Mouse (Mus musculus): ENCODE measurements around the gene Specc1.

The Specc1 gene

DNA sequence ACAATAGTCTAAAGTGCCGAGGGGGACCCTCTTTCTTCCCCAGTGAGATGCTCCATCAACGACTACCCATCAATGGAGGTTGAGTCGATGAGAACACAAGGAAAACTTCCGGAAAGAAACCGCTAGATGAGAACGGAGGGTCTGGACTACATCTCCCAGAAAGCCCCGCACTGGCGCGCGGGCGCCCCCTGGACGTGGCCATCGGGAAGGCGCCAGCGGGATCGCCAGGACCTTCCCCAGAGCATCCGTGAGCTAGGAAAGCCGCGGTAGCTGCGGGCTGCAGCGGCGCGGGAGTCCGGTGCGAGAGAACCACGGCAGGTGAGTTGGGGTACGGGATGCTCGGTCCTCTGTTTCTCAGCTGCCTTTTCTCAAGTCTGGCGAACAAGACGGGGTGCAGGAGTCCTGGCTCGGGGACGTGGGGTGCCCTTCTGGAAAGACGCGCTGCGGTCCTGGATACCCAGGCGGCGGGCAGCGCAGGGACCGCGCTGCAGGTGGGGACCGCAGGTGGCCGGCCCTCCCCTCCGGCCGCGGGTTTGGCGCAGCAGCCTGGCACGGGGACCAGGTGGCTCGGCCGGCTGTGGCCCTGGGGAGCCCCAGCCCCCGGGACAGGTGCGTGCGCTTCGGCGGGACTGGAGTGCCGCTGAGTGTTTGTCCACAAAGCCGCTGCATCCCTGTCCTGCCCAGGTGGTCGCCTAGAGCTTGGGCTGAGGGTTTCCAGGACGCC lies at the start of gene Specc1:
TSS of gene Specc1 (plus strand) at position 192 of the 724 bp plus-strand sequence.
- no peak for TF ChIP-seq GATA4 (IDR thresholded peaks at IDR 0.05; ENCODE audit: insufficient replicate concordance, low read length)

DNA sequence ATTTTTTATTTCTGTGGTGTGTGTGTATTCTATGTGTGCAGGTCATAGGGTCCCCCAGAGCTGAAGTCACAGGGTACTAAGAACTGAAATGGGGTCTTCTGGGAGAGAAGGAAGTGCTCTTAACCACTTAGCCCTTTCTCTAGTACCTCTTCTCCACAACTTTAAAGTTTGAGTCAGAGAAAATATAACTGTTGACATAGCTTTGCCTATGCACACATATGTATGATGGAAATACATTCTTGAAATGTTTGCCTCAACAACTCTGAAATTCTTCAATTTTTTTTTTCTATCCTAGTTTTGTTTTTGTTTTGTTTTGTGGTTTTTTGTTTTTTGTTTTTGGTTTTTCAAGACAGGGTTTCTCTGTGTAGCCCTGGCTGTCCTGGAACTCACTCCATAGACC lies 48.2 kb upstream of the Specc1 start:
- no peak for TF ChIP-seq GATA4 (IDR thresholded peaks at IDR 0.05; ENCODE audit: insufficient replicate concordance, low read length)

DNA sequence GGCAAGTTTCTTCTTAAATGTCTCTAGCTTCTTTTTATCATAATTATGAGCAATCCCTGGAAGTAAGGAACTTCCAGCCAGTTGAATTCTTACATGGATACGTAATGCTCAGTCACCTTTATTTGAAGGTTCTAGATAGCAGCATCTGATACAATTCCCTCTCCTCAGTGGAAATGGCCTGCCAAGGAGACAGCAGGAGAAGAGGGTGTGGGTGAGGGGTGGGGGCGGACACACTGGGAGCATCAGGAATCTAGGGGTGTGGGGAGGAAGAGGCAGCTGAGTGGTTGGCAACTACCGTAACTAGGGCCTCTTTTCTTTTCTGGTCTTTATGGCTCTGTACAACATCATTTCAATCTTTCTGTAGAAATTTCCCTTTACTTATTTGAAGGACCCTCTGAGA lies 36.9 kb upstream of the Specc1 start:
- TF ChIP-seq GATA4 (IDR thresholded peaks at IDR 0.05; ENCODE audit: insufficient replicate concordance, low read length) = no peak

DNA sequence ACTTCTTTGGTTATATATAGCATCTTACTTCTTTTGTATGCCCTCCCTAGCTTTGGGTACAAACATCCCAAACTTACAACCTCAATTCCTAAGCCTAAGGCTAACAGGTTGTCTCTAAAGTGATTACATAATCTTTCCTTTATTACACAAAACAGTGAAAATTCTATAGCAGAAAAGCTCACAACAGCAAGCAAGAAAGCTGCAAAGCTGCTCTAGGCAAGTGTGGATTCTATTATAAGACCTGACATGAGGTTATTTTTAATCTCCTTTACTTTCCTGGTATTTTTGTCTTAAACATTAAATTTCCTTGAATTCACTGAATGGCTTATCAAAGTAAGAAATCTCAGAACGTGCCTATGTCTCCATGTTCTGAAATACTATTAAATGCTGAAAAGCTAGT lies 33.3 kb upstream of the Specc1 start:
- TF ChIP-seq GATA4 (IDR thresholded peaks at IDR 0.05; ENCODE audit: insufficient replicate concordance, low read length) = no peak

DNA sequence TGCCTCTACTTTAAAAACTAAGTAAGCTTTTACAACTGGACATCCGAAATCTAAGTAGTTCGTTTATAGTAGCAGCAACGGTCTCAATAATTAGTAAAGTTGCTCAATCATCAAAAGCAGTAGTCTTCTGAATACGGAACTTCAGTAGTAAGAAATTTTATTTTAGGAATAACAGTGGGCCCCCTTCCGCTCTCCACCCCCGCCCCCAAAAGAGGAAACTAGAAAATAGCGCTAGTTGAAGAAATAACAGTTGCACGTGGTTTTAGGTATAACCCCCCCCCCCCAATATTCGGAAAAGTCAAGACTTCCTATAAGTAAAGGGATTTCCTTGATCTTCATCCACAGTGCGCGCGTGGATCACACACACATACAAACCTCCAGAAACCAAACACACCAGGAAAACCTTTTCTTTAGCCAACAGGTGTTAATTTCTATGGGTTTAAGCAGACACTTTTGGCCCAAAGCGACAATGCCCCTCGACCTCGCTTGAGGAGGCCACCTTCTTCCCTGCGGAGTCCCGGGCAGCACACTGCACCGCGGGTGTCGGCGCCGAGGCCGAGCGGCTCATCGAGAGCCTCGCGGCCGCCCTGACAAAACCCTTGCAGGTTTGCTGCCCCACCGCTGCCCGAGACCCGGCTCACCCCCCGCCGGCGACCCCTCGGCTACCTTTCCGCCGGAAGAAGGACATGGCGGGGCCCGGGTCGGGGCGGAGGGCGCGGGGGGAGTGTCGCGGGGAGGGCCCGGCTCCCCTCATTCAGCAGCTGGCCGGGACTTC lies 27.1 kb upstream of the Specc1 start:
- TF ChIP-seq GATA4 (IDR thresholded peaks at IDR 0.05; ENCODE audit: insufficient replicate concordance, low read length) = no peak

DNA sequence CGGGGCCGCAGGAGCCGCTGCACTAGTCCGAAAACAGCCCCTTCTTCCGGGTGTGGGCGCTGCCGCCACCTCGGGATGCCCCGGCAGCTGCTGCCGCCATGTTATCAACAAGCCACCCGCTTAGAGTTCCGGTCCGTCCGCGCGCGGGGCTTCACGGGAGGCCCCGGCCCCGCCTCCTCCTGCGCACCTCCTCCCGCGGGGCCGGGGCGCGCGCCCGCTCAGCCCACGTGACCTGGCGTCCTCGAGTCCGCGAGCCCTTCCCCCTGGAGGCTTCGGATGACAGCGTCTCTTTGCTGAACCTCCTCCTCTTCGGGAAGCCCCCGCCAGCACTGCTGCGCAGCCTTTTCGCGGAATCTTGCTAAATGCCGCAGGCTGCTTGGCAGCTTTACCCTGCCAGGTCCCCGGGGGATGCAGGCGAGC lies 26.5 kb upstream of the Specc1 start, which contains the start of gene Akap10:
TSS of gene Akap10 (minus strand) at position 155 of the 420 bp plus-strand sequence.
- peak; percentile 85; the same call in 1 of the 2 replicates for TF ChIP-seq GATA4 (IDR thresholded peaks at IDR 0.05; ENCODE audit: insufficient replicate concordance, low read length)

DNA sequence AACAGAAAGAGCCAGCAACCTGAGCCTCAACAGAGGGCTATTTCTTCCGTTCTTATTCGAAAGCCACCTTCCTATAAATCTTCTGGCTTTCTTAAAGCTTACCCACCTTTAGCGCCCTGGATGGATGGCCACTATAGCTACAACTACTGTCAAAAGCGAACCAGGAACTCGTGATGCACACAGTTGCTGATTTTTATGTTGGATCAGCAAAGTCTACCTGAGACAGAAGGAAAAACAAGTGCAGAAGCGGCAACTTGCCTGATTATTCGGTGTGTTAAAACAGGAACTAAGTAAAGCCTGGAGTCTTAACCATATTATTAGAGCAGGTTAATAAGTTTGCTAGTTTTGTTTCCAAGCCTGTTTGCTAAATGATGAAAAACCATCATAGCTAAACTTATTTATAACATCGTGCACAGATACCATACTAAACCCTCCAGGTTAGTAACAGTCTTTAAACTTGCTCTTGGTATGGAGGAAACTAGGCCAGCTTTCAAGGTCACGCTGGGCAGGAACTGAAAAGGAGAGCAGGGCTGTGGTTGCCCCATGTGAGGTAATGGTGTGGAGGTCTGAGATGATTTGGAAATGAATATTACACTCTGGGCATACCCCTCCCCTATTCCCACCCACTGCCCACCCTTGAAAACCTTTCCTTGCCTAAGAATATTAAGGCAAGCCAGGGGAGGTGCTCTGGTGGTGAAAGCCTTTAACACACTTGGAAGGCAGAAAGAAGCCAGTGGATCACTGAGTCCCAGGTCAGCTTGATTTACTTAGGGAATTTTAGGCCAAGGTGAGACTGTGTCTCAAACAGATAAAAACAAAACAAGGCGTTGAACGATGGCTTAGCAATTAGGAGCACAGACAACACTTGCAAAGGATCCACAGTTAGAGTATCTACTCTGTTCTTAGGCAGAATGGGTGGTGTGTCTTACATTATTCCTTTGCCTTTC lies 25.6 kb upstream of the Specc1 start:
- no peak for TF ChIP-seq GATA4 (IDR thresholded peaks at IDR 0.05; ENCODE audit: insufficient replicate concordance, low read length)

DNA sequence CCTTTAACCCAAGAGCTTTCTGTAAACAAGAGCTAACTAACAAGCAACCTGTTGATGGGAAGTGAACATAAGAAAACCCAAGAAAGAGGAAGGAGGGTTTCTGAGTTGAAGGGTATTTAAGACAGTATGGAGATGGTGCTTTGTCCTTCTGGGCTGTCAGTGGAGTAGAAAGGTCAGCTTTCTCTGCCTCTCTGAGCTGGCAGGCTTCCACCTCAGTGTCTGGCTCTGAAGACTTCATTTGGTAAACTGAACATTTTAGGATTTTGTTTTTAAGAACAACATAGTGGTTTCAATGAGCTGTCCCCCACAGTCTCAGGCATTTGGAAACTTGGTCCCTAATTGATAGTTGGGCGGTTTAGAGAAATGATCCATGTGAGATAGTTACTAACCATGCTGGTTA lies 18.8 kb upstream of the Specc1 start:
- no peak for TF ChIP-seq GATA4 (IDR thresholded peaks at IDR 0.05; ENCODE audit: insufficient replicate concordance, low read length)

DNA sequence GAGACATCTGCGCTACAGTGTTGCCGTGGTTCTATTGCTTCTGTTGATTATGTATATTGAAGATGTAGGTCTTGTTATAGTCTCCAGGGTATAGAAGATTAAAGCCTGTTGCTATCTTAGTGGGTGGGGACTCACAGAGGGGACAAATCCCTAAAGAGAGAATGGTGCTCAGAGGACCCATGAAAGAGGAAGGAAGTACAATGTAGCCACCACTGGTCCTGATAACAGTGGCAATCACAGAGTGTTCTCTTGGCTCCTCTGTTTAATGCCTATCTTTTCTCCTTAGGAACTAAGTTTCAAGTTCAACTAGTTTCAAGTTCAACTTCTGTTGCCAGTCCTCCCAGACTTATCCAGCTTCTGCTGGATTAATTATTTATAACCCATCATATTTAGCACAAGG lies 13.7 kb upstream of the Specc1 start:
- no peak for TF ChIP-seq GATA4 (IDR thresholded peaks at IDR 0.05; ENCODE audit: insufficient replicate concordance, low read length)

DNA sequence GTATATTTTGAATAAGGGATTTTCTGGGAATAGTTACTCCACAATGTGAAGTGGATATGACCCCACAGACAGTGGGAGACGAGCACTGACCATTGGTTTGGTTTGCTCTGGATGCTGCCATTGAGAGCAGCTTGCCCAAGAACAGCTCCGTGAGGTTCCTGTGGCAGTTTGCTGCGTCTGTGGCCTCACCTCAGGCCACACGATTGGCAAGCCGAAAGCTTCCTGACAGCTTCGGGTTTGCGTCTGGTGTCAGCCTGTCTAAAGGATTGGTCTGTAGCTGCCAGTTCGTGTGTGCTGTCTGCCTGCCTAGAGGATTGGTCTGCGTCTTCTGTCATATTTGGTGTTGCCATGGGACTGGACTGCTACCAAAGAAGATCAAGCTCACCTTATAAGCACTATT lies 12.1 kb upstream of the Specc1 start:
- no peak for TF ChIP-seq GATA4 (IDR thresholded peaks at IDR 0.05; ENCODE audit: insufficient replicate concordance, low read length)

DNA sequence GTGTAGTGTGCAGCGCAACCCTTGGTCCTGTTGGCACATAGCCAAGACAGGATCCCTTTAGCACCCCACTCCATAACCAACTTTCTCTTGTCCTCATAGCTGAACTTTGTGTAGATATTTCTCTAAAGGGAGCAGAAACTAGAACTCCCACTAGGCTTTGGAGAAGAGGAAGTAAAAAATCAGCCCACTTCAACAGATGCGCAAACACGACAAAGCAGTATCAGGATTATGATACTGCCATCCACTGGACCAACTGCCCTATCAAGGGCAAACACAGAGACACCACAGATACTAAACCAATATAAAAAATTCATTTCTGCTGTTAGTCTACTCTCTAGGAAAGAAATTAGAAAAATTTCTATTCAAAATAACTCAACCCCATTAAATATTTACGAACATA lies 10.0 kb upstream of the Specc1 start:
- no peak for TF ChIP-seq GATA4 (IDR thresholded peaks at IDR 0.05; ENCODE audit: insufficient replicate concordance, low read length)

DNA sequence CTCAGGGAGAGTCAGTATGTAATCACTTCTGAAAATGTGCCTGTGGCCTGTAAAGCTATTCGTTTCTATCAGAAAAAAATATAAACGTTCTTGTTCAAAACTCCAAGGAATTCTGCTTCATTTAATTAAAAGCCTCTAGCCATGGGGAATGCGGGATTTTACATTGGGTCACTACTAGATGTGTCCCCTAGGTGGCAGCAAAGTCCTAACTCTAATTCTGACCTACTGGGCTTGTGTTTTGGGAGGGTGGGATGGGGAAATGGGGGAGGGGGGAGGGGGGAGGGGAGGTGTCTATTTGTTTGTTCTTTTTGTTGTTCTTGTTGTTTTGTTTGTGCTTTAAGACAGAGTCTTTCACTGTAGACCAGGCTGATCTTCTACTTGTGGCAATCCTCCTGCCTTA lies 7.2 kb upstream of the Specc1 start:
- no peak for TF ChIP-seq GATA4 (IDR thresholded peaks at IDR 0.05; ENCODE audit: insufficient replicate concordance, low read length)

DNA sequence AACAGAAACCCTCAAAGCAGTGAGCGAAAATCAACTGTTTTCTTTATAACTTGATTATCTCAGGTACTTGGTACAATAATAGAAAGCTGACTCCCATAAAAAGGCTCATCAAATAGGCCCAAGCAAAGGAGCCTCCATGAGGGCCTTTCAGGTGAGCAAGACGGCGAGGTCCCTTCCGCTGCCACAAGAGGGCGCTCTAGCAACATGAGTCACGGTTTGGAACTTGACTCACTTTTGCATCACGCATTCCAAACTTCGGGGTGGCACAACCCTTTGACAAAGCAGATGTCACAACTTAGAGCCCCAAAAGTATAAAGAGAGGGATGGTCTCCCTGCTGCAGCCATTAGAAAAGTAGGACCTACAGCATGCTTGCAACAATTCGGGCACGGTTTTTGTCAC lies 5.9 kb upstream of the Specc1 start:
- no peak for TF ChIP-seq GATA4 (IDR thresholded peaks at IDR 0.05; ENCODE audit: insufficient replicate concordance, low read length)

DNA sequence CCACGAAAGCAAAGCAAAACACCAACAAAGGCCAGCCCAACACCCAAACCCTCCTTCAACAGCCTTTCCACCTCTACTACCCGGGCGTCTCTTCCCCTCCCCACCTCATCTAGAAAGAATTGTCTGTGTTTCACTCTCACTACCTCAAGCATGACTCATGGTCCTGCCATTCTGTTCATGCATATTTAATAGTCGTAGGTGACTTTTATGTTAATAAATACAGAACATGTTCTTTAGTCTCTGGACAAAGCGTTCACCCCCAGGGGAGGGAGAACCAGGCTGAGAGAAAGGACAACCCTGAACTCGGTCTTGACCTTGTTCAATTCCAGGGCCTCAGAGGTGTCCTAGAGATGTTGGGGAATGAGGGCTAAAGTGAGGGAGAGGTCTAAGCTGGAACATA lies 1.4 kb upstream of the Specc1 start:
- no peak for TF ChIP-seq GATA4 (IDR thresholded peaks at IDR 0.05; ENCODE audit: insufficient replicate concordance, low read length)

DNA sequence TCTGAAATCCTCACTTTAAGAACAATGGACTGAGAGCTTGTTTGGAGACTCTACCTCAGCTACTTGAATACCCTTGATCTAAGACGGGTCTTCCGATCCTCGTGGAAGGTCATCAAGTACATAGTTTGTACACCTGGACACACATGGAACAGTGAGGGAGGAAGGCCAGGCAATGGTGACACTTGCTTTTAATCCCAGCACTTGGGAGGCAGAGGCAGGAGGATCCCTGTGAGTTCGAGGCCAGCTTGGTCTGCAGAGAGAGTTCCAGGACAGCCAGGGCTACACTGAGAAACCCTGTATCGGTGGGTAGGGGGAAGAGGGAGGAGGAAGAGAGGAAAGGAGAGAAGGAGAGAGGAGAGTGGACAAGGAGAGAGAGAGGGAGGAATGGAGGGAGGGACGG lies 612 bp upstream of the Specc1 start:
- no peak for TF ChIP-seq GATA4 (IDR thresholded peaks at IDR 0.05; ENCODE audit: insufficient replicate concordance, low read length)

All from liver, adult (tissue).